Mouse (Mus musculus) testis, adult 2 months (tissue): ENCODE measurements around the gene Ifrd1.

Experiments used
- CTCF ChIP-seq: fragments of 200-500 bp; IDR thresholded peaks from 2 replicates; pipeline ENCODE4 v1.5.1; 2012; ENCODE audit warnings: low read depth, mild to moderate bottlenecking, inconsistent platforms, low read length, moderate library complexity; ENCODE audit not compliant: control insufficient read depth, insufficient read depth, insufficient replicate concordance
- POLR2A ChIP-seq: fragments of 200-500 bp; IDR thresholded peaks from 2 replicates; pipeline ENCODE4 v1.6.1; 2012; ENCODE audit warnings: low read depth, mild to moderate bottlenecking, inconsistent platforms, low read length, moderate library complexity; ENCODE audit not compliant: control insufficient read depth

GRCm38 (mm10) chr12:40164621-40165020 lies 83.7 kb downstream of the Ifrd1 start:
- TF ChIP-seq POLR2A (no peak), CTCF (no peak)
